Mouse (Mus musculus): ENCODE results near the gene Scgb2b24. TPM values are rescaled to one million over a fixed set of nuclear protein-coding genes. Genes with fewer than 3 reads are reported as not detected.

Gene Scgb2b24
- total RNA-seq (2014; rRNA removed): not detected in 2 replicates
- not detected in 2 replicates for polyA plus RNA-seq (2012; rRNA removed)

DNA sequence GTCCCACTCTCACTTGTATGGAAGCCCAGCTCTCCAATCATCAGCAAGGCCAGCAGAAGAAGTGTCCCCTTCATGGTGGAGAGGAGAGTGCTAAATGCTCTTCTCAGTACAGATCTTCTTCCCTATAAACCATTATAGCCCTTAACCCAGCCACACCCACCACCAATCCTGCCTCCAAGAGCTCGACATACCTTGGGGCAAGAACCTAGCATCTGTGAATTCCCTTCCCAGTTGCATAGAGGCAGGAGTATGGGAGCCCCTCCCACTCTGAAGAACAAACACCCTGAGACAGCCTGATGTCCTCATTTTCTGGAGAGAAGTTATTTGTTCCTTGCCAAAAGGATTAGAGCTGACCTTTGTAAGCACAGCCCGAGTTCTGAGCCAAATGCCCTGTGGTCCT, at the start of gene Scgb2b24:
TSS of gene Scgb2b24 (minus strand) at position 101 of the 400 bp plus-strand sequence.
- no peak for TF ChIP-seq CTCF (IDR thresholded peaks at IDR 0.05; ENCODE audit: low read depth, low read length)
- no peak for TF ChIP-seq POLR2A (IDR thresholded peaks at IDR 0.05; ENCODE audit: extremely low read depth, insufficient read depth, low read length)
- H3K4me3 ChIP-seq (ENCODE audit: insufficient read depth, low read depth, low read length): no peak within 1 kb of the TSS
- no peaks in the 10 kb centered on the region for H3K36me3 ChIP-seq (ENCODE audit: control insufficient read depth, insufficient read depth, low read length)
- 75% methylated on average over 2 of the region's 2 CpGs for WGBS
- peak; percentile 43 for DNase-seq (ENCODE audit: extremely low read depth, low read depth, low spot score)
- no peak within 1 kb of the TSS for H3K9ac ChIP-seq (ENCODE audit: low read depth, low read length)
- H3K27me3 ChIP-seq (ENCODE audit: control insufficient read depth, insufficient read depth, low read length): no peaks in the 10 kb centered on the region
- H3K27ac ChIP-seq (replicated peaks; ENCODE audit: insufficient read depth, low read depth, low read length): no peak within 1 kb of the TSS
- no peaks in the 10 kb centered on the region for H3K4me1 ChIP-seq (ENCODE audit: control insufficient read depth, insufficient read depth, low read length)
- H3K79me2 ChIP-seq (ENCODE audit: control insufficient read depth, insufficient read depth, low read length): no peaks in the 10 kb centered on the region

DNA sequence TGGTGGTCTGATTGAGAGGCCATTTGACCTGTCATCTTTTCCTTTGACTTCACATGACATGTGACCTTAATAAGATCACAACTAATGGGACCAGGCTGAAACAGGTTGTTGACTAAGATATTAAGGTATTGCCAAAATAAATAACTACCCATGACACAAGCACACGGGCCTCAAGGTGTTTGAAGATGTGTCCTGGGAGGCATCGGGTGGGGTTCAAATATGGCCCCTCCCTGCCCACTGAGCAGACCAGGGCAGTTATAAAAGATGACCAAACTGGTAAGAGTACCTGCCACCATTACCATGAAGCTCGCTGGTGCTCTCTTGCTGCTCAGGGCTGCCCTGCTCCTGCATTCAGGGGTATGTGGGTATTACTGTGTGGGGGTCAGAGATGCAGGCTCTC, 4.4 kb upstream of the Scgb2b24 start, which contains the start of gene Scgb1b24:
TSS of gene Scgb1b24 (plus strand) at position 301 of the 400 bp plus-strand sequence.
- TF ChIP-seq CTCF (IDR thresholded peaks at IDR 0.05; ENCODE audit: low read depth, low read length) (no peak), POLR2A (IDR thresholded peaks at IDR 0.05; ENCODE audit: extremely low read depth, insufficient read depth, low read length) (no peak)
- Histone ChIP-seq H3K27me3 (ENCODE audit: control insufficient read depth, insufficient read depth, low read length) (no peaks in the 10 kb centered on the region), H3K9ac (ENCODE audit: low read depth, low read length) (no peak within 1 kb of the TSS), H3K4me1 (ENCODE audit: control insufficient read depth, insufficient read depth, low read length) (no peaks in the 10 kb centered on the region), H3K36me3 (ENCODE audit: control insufficient read depth, insufficient read depth, low read length) (no peaks in the 10 kb centered on the region), H3K27ac (replicated peaks; ENCODE audit: insufficient read depth, low read depth, low read length) (no peak within 1 kb of the TSS), H3K4me3 (ENCODE audit: insufficient read depth, low read depth, low read length) (no peak within 1 kb of the TSS), H3K79me2 (ENCODE audit: control insufficient read depth, insufficient read depth, low read length) (no peaks in the 10 kb centered on the region)
- no peak for DNase-seq (ENCODE audit: extremely low read depth, low read depth, low spot score)
- WGBS: 66% methylated on average over 3 of the region's 3 CpGs

DNA sequence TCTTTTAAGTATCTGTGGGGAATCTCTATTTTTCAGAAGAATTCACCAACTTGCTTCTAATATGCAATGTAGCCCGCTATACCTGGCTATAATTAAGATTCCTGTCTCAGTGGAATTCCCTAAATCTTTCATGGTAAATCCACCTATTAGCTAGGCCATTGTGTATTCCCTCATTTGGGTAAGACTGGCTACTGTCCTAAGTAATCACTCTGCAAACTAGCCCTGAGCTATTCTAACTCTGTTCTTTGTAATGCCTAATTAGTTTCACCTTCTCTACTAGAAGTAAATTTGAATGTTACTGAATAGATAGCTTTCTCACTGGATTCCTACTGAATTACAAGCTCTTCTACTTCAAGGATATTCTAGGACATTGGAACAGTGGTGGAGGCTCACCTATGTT, 49.2 kb downstream of the Scgb2b24 start:
- TF ChIP-seq CTCF (IDR thresholded peaks at IDR 0.05; ENCODE audit: low read depth, low read length) (no peak), POLR2A (IDR thresholded peaks at IDR 0.05; ENCODE audit: extremely low read depth, insufficient read depth, low read length) (no peak)
- Histone ChIP-seq H3K27ac (replicated peaks; ENCODE audit: insufficient read depth, low read depth, low read length) (no peak overlapping the region), H3K4me1 (ENCODE audit: control insufficient read depth, insufficient read depth, low read length) (no peaks in the 10 kb centered on the region), H3K79me2 (ENCODE audit: control insufficient read depth, insufficient read depth, low read length) (no peaks in the 10 kb centered on the region), H3K27me3 (ENCODE audit: control insufficient read depth, insufficient read depth, low read length) (no peaks in the 10 kb centered on the region), H3K36me3 (ENCODE audit: control insufficient read depth, insufficient read depth, low read length) (no peaks in the 10 kb centered on the region), H3K4me3 (ENCODE audit: insufficient read depth, low read depth, low read length) (no peak overlapping the region), H3K9ac (ENCODE audit: low read depth, low read length) (no peak overlapping the region)
- WGBS: 15% methylated on average over 1 of the region's 1 CpGs
- DNase-seq (ENCODE audit: extremely low read depth, low read depth, low spot score): no peak

Other genes starting within 250 kb of the Scgb2b24 start
- not detected in 2 replicates for gene Scgb2b21, start 218.9 kb downstream of the Scgb2b24 start, total RNA-seq (2014; rRNA removed)
- not detected in 2 replicates for gene Scgb2b21, start 218.9 kb downstream of the Scgb2b24 start, polyA plus RNA-seq (2012; rRNA removed)
- gene Scgb1b24, start 4.5 kb upstream of the Scgb2b24 start, total RNA-seq (2014; rRNA removed): not detected in 2 replicates
- gene Scgb1b24, start 4.5 kb upstream of the Scgb2b24 start, polyA plus RNA-seq (2012; rRNA removed): not detected in 2 replicates
- not detected in 2 replicates for gene Scgb2b26, start 205.7 kb upstream of the Scgb2b24 start, total RNA-seq (2014; rRNA removed)
- gene Scgb2b26, start 205.7 kb upstream of the Scgb2b24 start, polyA plus RNA-seq (2012; rRNA removed): not detected in 2 replicates

Data from liver, adult 2 months (tissue).